Mouse (Mus musculus): Measurements from ENCODE around the gene Them5. TPM values are rescaled to one million over a fixed set of nuclear protein-coding genes. Genes with fewer than 3 reads are reported as not detected.

Them5 gene
- not detected in 2 replicates for total RNA-seq (2017)

DNA sequence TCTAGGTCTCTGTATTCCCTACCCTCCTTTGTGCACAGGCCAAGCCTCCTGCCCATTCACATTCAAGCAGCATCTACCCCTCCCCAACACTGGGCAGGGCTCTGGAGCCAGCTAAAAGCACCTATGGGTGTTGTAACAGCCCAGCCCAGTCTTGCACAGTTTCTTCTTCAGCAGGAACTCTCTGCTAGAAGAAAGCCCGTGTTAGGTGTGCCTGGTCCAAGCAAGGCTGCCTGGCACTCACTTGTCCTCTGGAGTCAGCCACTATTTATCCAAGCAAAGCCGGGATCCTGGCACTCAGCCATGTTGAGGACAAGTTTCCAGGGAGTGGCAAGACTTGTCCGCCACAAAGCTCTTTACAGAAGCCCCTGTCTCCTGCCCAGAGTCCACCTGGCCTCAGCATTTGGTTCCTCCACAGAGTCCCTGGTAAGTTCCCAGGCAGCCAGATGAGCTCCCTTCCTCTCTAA is at the start of gene Them5:
Gene Them5, plus strand, starts transcription at position 141 of the 464 bp plus-strand sequence.
- ATAC-seq (ENCODE audit: extremely low read depth, insufficient number of reproducible peaks, low FRiP score, poor library complexity, severe bottlenecking): no peak

DNA sequence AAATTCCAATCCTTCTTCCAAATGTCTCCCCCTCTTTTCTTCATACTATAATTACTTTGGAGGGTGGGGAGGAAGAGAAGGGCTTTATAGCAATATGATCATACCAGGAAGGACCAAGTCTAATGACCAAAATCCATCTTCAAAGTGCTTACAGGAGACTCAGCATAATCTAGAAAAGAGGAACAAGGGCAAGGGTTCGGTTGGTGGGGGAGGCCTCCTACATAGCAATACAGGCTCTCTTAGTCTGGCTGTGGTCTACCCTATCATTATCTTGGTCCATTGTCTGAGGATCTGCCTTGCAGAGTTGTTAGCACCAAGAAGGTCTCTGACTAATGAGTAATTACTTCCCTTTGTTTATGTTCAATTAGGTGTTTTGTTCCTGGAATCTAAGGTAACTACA is 36.4 kb upstream of the Them5 start:
- no peak for ATAC-seq (ENCODE audit: extremely low read depth, insufficient number of reproducible peaks, low FRiP score, poor library complexity, severe bottlenecking)

DNA sequence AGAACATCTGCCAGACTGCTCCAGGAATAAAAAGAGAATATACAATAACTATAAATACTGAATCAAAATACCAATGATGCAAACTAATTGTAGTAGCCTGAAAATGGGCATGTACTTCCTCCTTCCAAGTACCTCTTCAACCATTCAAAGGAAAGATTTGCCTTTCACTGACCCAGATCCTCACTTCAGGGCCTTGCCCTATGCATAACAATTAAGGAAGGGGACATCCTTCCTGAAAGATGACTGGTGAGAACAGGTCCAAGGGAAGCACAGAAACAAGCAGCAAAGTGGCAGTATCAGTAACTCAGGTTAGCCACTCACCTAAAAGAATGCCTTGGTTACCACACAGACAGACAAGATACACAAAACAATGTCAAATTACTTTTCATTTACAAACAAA is 34.9 kb upstream of the Them5 start:
- ATAC-seq (ENCODE audit: extremely low read depth, insufficient number of reproducible peaks, low FRiP score, poor library complexity, severe bottlenecking): no peak

DNA sequence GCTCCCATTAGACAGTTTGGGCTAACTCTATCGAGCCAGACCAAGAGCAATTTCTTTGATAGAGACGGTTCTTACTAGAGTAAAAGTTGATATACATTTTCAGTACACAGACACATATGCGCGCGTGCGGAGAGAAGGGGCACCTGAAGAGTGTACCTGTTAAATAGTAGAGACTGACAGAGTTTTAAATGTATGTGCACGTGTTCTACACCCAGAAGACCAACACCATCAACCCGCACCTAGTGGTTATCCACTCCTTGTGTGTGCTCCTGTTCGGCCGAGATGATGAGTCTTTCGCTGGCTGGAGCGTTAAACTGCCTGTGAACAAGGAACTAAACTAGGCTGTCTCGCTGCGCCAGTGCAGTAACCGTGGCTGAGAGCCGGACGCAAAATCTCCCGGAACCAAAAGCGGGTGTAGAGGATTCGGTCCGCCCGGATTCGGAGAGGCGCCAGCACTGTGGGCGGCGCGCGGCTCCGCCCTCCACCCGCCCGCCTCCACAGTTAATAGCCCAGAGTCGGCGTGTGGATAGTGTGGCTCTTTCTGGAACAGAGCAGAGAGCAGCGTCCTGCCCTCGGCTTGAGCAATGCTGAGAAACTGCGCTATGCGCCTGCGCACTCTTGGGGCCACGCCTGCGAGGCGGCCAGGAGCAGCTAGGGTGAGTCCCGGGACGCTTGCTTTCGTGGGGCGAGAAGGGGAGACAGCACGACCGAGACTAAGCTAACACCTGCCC is 32.1 kb upstream of the Them5 start, which contains the start of gene Them4:
Gene Them4, plus strand, starts transcription at position 457 of the 731 bp plus-strand sequence.
- ATAC-seq (ENCODE audit: extremely low read depth, insufficient number of reproducible peaks, low FRiP score, poor library complexity, severe bottlenecking): peak; percentile 89

DNA sequence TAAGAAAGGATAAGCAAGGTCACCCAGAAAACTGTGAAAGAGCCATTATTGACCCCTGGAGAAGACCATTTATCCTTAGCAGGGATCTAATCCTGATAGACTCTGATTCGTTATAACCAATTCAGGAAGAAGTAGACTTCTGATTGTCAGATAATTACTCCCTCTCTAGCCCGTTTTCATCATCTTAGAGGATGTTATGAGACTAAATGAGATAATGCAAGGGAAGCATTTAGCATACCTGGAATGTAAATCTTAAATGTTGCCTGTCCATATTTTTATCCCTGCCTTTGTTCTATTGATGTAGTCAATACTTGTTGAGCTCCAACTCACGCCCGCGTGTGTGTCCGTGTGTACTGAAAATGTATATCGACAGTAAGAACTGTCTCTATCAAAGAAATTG is 31.4 kb upstream of the Them5 start:
- no peak for ATAC-seq (ENCODE audit: extremely low read depth, insufficient number of reproducible peaks, low FRiP score, poor library complexity, severe bottlenecking)

DNA sequence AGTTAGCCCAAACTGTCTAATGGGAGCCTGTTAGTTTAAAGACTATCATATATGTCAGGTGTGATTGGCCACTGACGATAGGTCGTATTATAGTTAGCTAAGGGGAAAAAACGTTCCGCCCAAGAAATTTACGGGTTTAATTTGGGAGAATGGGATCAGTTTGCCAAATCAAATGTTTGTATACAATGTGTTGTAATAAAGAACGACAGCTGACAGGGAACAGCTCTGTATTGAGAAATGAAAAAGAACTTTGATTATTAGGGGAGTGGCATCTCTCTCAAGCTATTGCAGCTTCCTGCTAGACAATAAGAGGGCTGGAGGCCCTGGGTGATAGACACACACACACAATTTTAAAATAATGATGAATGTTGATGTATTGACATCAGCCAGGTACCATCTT is 31.0 kb upstream of the Them5 start:
- ATAC-seq (ENCODE audit: extremely low read depth, insufficient number of reproducible peaks, low FRiP score, poor library complexity, severe bottlenecking): no peak

DNA sequence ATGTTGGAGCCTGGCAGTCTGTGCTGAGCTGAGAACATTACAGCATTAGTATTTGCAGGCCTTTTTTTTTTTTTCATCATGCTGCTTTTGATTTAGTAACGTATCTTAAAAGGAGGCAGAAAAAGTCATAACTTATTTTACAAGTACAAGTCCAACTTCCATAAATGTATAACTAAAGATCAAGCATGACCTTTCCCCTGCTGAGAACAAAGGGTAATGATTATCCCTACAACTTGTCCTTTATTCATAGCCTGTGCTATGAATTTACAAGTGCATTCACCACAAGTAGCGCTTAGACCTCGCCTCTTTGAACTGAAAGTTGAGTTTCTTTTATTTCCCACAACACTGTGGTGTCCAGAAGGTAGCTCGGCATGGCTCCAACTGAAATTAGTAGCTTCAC is 30.5 kb upstream of the Them5 start:
- ATAC-seq (ENCODE audit: extremely low read depth, insufficient number of reproducible peaks, low FRiP score, poor library complexity, severe bottlenecking): no peak

DNA sequence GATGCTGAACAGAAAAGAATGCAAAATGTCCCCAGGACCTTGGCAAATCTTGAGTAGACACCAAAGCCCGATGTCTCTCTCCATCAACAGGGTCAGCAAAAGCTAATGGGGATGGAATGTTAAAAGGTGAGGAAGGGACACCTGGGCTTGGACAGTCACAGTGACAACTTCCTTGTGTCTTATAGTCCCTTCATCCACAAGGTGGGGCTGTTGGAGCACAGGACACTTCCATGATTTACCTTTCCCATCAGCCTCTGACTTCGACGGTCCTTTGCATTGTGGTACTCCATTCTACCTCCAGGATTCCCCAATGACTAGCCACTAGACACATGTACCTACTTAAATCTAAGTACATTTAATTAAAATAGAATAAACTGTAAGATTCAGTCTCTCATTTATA is 13.2 kb upstream of the Them5 start:
- ATAC-seq (ENCODE audit: extremely low read depth, insufficient number of reproducible peaks, low FRiP score, poor library complexity, severe bottlenecking): no peak

DNA sequence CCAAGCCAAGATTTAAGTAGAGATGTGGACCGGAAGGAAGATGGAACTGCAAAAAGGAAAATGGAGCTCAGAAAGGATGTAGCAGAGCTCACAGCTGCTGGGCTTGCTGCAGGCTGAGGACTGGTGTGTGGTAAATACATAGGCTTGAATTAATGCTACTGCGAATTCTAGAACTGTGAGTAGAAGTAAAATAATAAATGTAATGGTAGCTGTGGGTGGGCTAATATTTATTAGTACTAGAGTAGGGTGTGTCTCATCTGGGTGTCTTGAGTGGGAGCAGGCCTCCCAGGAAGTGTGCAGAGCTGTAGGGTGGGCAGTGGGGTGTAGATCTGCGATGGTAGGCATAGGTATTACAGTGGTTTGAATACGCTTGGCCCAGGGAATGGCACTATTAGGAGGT is 7.5 kb upstream of the Them5 start:
- ATAC-seq (ENCODE audit: extremely low read depth, insufficient number of reproducible peaks, low FRiP score, poor library complexity, severe bottlenecking): peak; percentile 53

DNA sequence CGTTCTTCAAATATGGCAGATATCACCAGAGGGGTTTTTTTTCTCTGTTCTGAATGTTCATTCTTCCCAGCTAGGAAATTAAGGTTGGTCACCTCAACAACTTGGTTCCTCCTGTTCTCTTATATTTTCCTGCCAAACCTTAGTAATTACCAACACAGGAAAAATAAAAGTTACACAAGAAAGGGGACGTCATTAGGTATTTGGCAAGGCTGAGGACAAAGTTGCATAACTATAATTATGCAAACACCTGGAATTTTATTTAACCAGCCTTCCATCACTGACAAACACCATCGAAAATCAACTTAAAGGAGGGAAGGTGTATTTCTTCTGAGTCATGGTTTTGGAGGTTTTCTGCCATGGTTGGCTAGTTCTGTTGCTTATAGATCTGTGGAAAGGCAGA is 3.4 kb upstream of the Them5 start:
- ATAC-seq (ENCODE audit: extremely low read depth, insufficient number of reproducible peaks, low FRiP score, poor library complexity, severe bottlenecking): no peak

DNA sequence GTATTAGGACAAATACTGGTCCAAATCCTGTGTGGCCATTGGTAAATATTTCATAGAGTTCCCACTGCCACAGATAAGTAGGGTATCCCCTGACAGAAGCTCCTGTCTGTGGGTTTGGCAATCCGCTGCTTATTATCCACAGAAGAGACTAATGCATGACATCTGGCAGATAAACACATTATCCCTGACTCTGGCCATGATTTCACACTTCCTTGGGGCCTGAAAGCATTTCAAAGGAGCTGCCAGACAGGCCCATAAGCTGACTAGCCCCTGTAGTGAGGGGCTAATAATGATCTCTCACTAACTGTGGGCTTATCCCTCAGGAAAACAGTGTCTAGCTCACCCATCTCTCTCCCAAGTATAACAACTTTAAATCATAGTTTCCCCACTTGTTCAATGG is 653 bp downstream of the Them5 start:
- ATAC-seq (ENCODE audit: extremely low read depth, insufficient number of reproducible peaks, low FRiP score, poor library complexity, severe bottlenecking): no peak

DNA sequence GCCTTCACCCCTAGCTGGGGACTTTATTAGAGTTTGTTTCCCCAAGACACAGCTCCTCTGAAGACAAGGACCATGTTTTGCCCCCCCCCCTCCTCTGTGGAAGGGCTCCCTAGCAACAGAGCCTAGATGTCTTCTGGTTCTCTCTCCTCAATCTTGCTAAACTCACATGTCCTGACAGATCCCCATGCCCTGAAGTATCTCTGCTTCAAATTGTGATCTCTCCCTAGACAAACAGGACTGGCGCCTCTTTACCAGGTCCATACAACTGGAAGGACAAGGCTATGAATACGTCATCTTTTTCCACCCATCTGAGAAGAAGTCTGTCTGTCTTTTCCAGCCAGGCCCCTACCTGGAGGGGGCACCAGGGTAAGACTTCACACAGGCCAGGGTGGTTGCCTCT is 2.3 kb downstream of the Them5 start:
- no peak for ATAC-seq (ENCODE audit: extremely low read depth, insufficient number of reproducible peaks, low FRiP score, poor library complexity, severe bottlenecking)

DNA sequence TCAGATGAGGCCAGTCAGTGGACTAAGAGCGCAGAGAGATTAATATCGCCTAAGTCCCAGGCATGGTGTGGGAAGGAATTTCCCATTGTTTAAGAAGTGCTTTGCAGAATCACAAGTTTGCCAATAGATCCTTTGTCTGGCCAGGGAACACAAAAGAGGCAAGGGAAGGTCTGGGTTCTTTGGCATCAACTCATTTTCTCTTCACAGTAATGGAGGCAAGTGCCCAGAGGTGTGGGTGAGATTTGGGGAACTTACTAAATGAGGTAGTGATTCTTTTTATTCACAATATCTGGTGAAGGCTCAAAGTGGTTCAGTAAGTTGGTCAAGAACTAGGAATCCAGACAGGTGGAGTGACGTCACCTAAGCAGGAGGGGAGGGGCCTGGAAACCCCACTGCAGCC is 3.0 kb downstream of the Them5 start:
- ATAC-seq (ENCODE audit: extremely low read depth, insufficient number of reproducible peaks, low FRiP score, poor library complexity, severe bottlenecking): no peak

DNA sequence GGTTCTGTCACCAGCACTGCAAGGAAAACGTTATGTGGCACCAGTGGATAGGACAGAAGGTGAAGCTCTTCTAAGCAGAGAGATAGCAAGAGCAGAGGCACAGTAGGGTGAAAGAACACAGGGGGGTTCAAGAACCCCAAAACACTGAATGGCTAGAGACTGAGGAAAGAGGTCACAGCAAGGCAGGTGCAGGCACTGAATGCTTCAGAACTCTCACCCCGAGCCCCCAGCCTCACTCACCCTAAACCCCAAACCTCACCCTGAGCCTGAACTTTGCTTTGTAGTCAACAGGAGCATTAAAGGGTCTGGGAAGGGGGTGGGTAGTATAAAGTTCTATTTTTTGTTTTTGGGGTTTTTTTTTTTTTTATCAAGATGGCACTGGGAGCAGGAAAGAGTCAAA is 6.2 kb downstream of the Them5 start:
- no peak for ATAC-seq (ENCODE audit: extremely low read depth, insufficient number of reproducible peaks, low FRiP score, poor library complexity, severe bottlenecking)

DNA sequence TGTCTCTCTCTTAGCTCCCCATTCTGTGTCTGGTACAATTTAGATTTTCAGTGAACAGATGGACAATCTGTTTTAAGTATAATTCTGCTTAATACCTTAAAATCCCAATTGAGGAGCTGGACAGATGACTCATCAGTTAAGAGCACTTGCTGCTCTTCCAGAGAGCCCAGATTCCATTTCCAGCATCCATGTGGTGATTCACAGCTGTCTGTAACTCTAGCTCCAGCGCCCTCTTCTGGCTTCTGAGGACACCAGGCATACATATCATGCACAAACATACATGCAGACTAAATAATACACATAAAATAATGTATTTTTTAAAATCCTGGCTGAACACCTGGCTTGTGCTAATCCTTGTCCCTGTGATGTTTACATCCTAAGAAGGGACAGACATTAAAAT is 18.9 kb downstream of the Them5 start:
- no peak for ATAC-seq (ENCODE audit: extremely low read depth, insufficient number of reproducible peaks, low FRiP score, poor library complexity, severe bottlenecking)

DNA sequence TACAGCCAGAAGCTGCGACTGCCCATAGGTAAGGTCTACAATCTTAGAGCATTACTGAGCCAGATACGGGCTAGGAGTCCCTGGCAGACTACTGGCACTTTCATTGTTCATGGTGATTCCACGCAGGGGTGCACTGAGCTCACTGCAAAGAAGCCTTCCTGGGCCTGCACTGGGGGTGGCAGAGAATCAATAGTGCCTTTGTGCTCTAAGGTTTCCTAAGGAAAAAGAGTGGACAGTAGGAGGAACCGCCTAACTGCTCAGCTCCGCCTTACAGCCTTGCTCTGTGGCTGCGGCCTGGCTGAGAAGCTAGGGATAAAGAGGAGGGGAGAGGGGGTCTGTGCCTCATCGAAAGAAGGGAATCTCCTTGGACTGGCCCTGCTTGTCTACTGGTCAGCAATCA is 20.2 kb downstream of the Them5 start, which contains the start of gene C2cd4d:
Gene C2cd4d, plus strand, starts transcription at position 301 of the 400 bp plus-strand sequence.
- no peak for ATAC-seq (ENCODE audit: extremely low read depth, insufficient number of reproducible peaks, low FRiP score, poor library complexity, severe bottlenecking)

DNA sequence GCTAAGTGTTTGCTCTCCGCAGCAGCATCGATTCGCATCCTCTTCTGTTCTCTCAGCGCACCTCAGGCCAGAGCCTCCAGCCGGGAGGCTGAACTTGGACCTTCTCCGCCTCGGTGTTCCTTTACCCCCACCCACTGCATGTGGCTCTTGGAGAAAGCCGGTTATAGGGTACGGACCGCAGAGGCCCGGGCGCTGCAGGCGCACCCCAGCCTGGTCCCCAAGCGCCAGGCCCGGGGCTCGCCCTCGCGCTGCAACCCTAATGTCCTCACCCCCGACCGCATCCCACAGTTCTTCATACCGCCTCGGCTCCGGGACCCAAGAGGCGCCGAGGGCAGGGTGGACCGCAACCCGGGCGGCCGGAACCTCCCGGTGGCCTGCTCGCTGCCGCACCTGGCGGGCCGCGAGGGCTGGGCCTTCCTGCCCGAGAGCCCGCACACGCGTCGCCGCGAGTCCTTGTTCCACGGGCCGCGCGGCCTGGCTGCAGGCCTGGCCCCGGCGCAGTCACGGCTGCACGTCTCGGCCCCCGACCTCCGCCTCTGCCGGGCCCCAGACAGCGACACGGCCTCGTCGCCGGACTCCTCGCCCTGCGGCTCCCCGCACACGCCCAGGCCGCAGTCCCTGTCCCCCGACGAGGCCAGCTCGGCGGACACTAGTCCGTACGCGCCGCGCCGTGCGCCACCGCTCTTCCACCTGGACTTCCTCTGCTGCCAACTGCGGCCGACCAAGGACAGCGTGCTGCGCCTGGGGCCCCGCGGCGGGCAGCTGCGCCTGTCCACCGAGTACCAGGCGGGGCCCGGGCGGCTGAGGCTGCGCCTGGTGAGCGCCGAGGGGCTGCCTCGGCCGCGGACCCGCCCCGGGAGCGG is 21.6 kb downstream of the Them5 start:
- ATAC-seq (ENCODE audit: extremely low read depth, insufficient number of reproducible peaks, low FRiP score, poor library complexity, severe bottlenecking): no peak

DNA sequence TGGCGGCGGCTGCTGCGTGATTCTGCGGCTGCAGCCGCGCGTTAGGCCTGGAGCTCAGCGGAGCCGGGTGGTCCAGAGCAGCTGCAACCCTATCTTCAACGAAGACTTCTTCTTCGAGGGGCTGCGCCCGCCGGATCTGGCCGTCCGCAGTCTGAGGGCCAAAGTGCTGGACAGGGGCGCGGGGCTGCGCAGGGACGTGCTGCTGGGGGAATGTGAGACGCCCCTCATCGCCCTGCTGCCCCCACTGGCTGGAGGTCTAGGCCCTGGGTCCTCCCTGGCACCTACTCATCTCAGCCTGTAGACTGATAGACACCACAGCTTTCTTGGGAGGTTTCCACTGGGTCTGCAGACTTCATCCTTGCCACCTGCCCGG is 22.2 kb downstream of the Them5 start:
- ATAC-seq (ENCODE audit: extremely low read depth, insufficient number of reproducible peaks, low FRiP score, poor library complexity, severe bottlenecking): no peak

DNA sequence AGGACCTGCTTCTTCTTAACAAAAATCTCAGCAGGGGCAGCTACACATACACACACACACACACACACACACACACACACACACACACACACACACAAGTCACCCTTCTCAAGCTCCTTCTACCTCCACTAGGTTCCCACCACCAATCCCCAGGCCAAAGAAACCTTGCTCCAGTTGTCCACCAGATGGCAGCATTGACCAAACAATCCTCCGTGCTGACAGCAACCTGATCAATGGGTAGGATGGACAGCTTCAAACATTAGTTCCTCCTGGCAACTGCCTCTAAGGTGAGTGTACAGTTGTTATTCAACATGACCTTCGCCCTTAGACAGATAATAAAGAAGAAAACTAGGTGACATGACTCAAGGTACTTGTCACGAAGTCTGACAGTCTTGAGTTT is 24.9 kb downstream of the Them5 start:
- ATAC-seq (ENCODE audit: extremely low read depth, insufficient number of reproducible peaks, low FRiP score, poor library complexity, severe bottlenecking): no peak

DNA sequence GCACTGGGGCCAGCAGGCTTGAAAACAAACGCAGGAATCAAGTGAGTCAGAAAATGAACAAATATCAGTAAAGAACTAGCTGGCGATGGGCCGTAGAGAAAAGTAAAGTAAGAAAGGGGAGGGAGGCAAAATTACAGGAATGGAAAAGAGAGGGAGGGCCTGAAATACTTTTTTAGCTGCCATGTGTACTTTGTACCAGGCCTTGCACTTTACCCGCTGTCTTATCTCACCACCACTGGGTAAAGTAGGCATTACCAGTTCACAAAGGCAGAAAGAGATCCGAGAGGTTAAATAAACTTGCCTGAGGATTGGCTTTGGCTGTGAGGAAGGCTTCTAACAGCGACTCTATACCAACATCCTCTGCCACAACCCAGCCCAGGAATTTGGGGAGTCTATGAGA is 25.6 kb downstream of the Them5 start:
- no peak for ATAC-seq (ENCODE audit: extremely low read depth, insufficient number of reproducible peaks, low FRiP score, poor library complexity, severe bottlenecking)
